Mouse (Mus musculus): Measurements from ENCODE around the gene Tdpoz3. TPM values are rescaled to one million over a fixed set of nuclear protein-coding genes. Genes with fewer than 3 reads are reported as not detected.
"Not testable (repeated sequence)": the region's sequence is repeated elsewhere in the genome, so short reads cannot be mapped to it uniquely, and the experiment has no call there.

Tdpoz3 gene
- not detected for total RNA-seq (2021)
- long read RNA-seq, experiment 1, result 0 reads
- long read RNA-seq, experiment 2, result 0 reads

DNA sequence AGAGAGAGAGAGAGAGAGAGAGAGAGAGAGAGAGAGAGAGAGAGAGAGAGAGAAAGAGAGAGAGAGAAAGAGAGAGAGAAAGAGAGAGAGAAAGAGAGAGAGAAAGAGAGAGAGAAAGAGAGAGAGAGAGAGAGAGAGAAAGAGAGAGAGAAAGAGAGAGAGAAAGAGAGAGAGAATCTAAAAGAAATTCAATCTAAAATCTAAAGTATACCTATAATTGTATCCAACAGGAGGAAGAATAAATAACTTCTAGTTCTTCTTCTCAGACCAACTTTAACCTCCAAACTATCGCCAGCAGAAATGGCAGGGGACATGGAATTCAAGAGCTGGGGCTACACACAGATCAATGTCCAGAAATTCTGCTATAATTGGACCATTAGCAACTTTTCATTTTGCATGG, at the start of gene Tdpoz3:
TSS of gene Tdpoz3 (plus strand) at position 301 of the 400 bp plus-strand sequence.
- DNase-seq (ENCODE audit: low spot score in 2 of 2), result not testable (repeated sequence)

DNA sequence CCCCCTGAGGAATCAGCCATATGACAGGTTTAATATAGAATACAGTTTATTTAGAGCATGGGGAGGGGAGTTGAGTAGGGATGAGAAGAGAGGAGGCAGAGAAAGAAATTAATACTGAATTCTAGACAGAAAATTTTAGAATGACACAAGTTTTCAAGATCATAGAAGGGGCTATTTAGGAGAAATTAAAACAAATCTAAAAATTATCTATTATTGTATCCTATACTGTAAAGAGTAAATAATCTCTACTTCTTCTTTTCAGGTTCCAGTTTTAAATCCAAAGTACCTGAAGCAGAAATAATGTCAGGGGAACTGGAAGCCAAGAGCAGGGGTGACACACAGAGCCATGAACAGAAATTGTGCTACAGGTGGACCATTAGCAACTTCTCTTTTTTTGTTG, 29.7 kb upstream of the Tdpoz3 start, which contains the start of gene Tdpoz4:
TSS of gene Tdpoz4 (plus strand) at position 301 of the 400 bp plus-strand sequence.
- not testable (repeated sequence) for DNase-seq (ENCODE audit: low spot score in 2 of 2)

DNA sequence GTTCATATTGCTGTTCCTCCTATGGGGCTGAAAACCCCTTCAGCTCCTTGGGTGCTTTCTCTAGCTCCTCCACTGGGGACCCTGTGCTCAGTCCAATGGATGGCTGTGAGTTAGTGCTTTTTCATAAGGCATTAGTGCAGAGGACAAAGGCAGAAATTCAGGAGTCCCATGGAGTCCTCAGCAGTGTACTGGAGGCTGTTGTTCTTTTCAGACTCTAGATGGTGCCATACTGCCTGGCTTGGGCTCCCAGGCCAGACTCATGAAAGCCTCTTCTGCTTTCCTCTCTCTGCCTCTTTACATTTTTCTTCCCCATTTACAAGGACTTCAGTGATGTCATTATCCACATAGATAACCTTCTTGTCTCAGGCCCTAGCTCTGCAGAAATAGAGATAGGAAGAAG, 12.5 kb upstream of the Tdpoz3 start:
- not testable (repeated sequence) for DNase-seq (ENCODE audit: low spot score in 2 of 2)

DNA sequence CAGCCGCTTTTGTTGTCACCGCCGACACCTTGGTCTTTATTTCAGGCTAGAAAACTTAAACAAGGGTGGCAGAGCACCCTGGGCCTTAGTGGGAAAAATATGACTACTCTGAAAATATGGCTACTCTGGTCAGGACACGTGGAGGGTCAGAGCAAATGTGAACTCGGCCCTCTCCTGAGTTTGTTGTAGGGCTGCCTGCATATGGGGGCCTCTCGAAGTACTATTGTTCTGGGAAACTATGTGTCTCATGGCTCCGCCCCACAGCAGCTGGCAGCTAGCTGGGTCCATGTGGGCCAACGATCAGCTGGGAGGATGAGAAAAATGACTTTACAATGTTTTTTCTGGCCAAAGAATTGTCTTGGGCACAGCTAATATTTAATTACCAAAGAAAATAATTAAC, 33.1 kb downstream of the Tdpoz3 start:
- not testable (repeated sequence) for DNase-seq (ENCODE audit: low spot score in 2 of 2)

DNA sequence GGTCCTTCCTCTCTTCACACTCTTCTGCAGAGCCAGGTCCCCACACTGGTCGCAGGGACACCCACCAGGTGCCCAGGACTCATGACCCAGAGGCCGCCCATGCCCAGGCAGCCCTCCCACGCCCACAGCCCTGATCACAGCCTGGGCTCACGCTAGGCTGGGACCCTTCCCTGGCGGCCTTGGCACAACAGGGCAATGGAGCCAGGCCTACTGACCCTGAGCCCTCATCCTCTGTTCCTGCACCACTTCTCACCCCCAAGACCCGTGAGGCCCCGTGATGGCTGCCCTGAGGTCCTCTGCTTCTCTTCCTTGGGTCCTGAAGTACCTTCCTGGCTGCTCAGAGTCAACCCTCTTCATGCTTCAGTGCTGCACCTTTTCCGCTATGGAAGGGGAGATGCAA, 44.8 kb downstream of the Tdpoz3 start:
- peak in 1 of 2 experiments; percentile 15 for DNase-seq (ENCODE audit: low spot score in 2 of 2)

Other genes with a start within 250 kb of the Tdpoz3 start
- gene Tdpoz2, start 173.3 kb upstream of the Tdpoz3 start, total RNA-seq (2021), result not detected
- gene Tdpoz1, start 149.7 kb upstream of the Tdpoz3 start, total RNA-seq (2021), result not detected
- gene Gm37596, start 132.9 kb upstream of the Tdpoz3 start, total RNA-seq (2021), result not detected
- gene Gm5773, start 53.0 kb upstream of the Tdpoz3 start, total RNA-seq (2021), result not detected
- gene Tdpoz4, start 29.6 kb upstream of the Tdpoz3 start, total RNA-seq (2021), result not detected
- gene Gm9117, start 117.5 kb downstream of the Tdpoz3 start, total RNA-seq (2021), result not detected
- gene Tdpoz5, start 135.3 kb downstream of the Tdpoz3 start, total RNA-seq (2021), result not detected
- gene Gm9125, start 228.9 kb downstream of the Tdpoz3 start, total RNA-seq (2021), result not detected
- gene Gm10697, start 246.6 kb downstream of the Tdpoz3 start, total RNA-seq (2021), result not detected

Measured in gastrocnemius, postnatal 4 days (tissue).